Mouse (Mus musculus): ENCODE data around the gene Nln. TPM values are rescaled to one million over a fixed set of nuclear protein-coding genes. Genes with fewer than 3 reads are reported as not detected.

The Nln gene
- total RNA-seq, 2 experiments from 2014 or later, result 19.9 to 25.7 TPM

DNA sequence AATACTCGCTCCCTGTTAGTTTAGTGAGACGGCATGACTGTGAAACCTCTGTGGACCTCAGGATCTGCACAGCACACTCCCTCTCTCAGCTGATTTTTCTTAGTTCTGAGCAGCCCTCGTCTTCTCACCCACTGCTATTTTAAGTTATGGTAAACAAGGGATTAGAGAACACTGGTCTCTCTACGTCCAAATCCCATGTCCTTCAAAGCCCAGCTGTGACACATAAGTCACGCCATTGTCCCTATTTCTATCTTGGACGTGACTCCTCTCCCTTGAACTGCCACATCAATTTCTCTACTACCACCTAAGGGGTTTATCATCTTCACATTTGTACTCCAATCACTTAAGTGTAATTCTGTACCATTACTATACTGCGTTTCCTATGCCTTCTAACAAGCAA lies 13.5 kb downstream of the Nln start:
- DNase-seq, result no peak

DNA sequence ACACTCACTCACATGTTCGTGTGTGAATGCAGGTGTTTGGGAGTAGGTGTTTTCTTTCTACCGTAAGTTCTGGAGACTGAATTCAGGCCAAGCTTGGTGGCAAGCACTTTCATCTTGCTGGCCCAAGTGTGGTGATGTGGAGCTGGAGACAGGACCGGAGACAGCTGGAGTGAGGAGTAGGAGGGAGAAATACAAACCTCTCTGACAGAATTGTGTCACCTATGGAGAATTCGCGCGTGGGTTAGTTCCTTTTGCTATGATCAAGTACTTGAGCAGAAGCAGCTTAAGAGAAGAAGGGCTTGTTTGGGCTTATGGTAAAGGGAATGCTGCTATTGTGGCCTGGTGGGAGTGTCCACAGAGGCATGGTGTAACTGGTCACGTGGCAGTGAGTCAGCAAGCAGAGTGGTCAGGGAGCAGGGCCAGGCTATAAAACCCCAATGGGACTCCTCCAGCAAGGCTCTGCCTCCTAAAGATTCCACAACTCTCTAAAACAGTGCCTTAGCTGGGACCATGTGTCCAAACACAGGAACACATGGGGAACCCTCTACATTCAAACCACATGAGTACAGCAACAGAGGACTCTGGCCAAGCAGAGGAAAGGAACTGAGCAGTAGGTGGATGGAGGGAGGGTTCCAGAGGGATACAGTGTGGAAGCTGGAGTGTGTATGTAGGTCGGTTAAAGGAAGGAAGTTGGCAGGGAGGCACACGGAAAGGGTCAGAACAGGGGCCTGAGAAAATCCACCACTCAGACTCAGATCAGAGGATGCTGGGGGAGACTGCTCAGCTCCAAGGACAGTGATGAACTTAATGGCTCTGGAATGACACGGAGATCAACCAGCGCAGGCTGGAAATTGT lies 14.7 kb downstream of the Nln start:
- no peak for DNase-seq

DNA sequence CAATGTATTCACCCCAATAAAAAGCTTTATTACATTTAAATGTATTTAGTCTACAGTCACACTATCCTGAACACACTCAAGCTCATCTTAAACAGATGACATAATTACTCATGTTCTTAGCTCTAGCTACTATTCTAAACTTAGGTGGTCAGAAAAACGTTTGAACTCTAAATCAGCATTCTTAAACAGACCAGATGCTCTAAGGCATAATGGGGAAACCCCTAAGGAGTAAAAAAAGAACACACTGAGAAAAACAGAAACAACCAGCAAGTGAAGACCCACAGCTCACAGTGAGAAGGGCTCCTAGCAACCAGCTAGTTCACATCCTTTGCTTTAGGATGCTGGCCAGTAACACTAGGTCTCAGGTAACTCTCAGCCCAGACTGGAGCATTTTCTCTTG lies 17.7 kb downstream of the Nln start:
- no peak for DNase-seq

DNA sequence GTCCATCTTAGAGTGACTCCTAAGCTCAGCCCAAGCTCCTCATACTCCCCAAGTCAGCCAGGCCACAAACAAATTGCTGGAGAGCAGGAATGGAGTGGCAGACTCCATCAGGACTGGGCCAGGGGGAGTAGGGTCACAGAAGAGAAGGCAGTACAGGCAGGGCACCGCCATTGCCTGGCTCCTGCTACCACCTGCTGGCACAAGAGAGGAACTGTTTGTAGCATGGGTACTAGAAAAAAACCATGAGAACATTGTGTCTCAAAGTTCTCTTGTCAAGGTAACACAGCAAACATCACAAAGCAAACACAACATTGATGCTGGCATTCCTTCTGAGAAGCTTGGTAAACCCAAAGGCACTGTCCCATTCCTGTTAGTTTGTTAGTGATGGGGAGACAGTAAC lies 20.0 kb downstream of the Nln start:
- DNase-seq, result peak in 1 of 2 experiments; percentile 31

DNA sequence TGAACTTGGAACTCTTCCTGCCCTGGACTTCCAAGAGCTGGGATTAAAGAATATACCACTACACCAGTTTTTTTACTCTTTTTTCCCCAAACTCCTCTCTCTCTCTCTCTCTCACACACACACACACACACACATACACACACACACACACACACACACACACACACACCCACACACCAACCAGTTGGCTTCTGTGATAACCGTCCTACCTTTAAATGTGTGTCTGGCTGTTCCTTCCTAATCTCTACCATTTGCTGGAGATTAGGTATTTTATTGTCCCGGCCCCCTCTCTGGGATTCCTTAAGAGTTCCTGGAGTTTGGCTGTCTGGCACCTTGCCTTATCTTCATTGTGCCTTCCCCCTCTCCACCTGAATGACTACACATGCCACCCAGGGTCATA lies 24.8 kb downstream of the Nln start:
- DNase-seq, result no peak

GRCm38 (mm10) chr13:104082504-104082903 lies 26.9 kb downstream of the Nln start:
- DNase-seq, result no peak

- DNase-seq, result no peak
Observed at GRCm38 (mm10) chr13:104076993-104077392, 32.4 kb downstream of the Nln start.

DNA sequence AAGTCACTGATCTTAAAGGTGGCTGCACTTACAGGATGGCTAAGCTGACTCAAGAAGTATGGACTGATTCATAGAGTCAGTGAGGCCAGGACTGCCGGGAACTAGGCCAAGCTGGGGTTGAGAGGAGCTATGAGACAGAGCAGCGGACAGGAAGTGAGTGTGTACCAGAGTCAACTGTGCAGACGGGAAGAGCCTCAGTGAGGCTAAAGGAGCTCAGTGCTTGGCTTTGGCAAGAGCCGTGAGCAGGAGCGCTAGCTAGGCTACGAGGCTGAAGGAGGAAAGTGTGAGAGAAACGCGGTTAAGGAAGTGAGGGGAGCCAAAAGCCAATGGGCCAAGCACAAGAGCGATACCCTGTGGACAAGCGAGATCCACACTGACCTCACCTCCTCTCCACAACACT lies 34.7 kb downstream of the Nln start:
- no peak for DNase-seq

DNA sequence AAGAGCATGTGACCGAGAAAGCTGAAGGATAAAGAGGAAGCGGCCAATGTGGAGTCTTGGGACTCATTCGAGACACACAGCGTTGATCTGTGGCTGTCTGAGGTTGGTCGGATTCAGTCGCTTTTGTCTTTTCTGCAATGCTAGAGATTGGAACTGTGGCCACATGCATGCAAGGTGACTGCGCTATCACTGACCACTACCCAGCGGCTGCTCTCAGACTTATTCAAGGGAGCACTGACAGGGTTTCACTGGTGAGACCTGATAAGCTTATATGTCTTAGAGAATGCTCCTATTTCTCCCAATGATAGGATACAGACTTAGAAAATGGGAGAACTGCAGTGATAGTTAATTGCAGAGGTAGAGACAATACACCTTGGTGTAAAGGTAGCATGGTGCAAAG lies 35.2 kb downstream of the Nln start:
- DNase-seq, result no peak

- no peak for DNase-seq
Observed at GRCm38 (mm10) chr13:104072351-104072750, 37.1 kb downstream of the Nln start.

DNA sequence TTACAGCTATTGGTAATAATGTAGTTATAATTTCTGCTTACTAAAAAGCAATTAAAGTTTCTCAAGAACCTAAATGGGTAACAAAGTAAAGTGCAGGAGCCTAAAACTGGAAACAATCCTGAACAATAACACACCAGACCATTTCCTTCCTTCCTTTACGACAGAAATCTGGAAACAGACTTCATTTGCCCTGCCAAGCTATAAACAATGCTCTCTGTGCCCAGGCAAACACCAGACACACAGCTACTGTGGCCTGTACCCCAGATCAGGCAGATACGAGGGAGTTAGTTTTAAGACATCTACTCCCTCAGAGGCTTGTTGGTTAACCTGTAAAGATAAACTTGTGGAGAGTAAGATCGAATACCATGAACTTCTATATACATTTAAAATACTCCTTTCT lies 38.7 kb downstream of the Nln start:
- no peak for DNase-seq

GRCm38 (mm10) chr13:104069216-104069615 lies 40.2 kb downstream of the Nln start:
- DNase-seq, result no peak

- DNase-seq, result no peak
Observed at GRCm38 (mm10) chr13:104065649-104066347, 43.6 kb downstream of the Nln start.

DNA sequence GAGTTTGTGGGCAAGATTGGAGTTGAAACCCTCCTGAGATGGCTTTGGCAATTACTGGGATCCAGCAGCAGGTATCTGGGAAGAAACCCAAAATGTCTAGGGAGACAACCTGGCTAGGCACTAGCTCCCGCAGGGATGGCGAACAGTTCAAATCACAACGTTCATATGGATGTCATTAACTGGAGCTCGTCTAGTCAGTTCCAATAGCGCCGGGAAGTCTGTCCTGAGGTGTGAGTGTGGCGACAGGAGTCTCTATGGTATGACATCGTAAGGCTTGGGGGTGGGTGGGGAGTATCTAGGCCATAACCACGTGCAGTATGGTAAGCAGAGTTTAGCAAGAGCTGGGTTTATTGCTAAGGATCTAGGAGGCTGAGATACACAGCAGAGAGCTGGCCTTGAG lies 46.4 kb downstream of the Nln start:
- DNase-seq, result no peak

- DNase-seq, result no peak
Observed at GRCm38 (mm10) chr13:104061975-104062750, 47.3 kb downstream of the Nln start.

DNA sequence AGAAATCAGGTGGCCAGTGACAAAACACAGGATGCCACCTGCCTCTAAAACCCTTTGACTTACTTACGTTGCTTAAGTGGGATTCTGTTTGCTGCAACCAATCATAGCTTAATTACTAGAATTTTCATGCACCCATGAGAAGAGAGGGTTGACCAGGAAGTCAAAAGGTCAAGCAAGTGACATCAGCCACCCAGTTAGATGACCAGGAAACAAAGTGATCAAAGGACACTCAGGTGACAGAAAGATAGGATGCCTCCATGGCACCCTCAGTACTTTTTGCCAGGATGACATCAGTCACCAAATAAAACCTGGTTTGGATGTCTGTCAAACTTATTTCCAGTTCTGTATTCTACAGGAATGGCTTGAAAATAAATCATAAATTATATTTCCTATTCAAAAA lies 49.2 kb downstream of the Nln start:
- no peak for DNase-seq

DNA sequence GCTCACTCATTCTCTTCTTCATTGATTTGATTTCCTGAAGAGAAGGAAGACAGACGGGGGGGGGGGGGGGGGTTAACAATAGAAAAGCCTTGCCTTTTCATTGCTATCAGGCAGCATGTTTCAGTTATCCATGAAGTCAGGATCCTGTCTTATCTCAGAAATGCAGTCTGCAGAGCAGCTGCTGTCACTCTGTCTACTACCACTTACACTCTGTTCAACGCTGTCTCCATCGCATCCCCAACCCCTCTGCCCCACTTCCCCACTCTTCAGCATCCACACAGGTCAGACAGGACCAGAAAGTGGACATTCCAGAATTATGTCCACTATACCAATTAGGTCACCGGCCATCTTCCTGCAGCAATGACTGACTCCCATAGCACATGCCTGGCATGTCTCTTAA lies 49.9 kb downstream of the Nln start:
- no peak for DNase-seq

DNA sequence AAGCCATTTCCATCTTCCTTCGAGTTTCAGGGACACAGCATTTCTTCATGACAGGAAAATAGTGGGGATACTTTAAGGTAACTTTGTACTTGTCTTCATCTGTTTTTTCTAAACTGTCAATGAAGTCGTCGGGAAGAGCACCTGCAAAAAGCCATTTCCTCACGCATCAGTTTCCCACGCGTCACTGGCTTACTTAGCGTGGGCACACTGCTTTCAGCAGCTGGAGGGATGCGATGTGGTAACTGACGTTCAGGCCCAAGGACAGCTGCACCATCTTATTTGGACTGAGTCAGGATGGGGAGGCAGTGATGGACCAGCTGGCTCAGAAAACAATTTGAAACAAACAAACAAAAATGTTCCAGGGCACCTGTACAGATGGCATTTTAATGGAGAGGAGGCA lies 50.7 kb downstream of the Nln start:
- no peak for DNase-seq

DNA sequence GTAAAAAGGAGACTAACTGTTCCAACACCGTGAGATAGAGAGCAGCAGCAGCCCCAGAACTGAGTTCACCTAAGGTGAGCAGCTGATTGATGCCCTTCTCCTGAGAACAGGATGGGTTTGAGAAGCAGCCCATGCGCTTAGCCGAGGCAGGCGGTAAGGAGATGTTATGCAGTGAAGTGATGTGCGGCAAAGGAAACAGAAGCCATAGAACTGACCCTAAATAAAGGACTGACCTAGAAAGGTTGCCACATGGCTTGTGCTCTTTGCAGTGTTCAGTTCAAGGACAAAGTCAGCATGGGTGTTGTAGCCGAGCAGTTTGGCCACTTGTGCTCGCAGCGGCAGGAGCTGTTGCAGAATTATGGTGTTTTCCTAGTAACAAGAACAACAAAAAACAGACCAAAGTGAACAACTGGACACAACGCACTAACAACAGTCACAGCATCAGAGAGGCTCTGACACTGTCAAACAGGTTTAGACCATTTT lies 57.1 kb downstream of the Nln start:
- no peak for DNase-seq

DNA sequence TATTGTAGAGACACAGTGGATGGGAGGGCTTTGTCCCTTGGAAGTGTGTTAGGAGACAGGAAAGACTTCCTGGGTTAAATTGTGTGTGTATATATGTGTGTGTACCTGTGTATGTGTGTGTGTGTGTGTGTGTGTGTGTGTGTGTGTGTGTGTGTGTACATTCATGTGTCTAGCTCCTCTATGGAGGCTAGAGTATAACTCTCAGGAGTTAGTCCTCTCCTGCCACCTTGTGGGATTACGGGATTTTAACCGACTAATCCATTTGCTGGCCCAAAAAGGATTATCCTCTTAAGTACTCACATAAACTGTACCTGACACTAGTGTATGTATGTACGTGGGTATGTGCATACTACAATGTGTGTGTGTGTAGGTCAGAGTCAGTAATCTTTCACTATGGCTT lies 60.6 kb downstream of the Nln start:
- no peak for DNase-seq

DNA sequence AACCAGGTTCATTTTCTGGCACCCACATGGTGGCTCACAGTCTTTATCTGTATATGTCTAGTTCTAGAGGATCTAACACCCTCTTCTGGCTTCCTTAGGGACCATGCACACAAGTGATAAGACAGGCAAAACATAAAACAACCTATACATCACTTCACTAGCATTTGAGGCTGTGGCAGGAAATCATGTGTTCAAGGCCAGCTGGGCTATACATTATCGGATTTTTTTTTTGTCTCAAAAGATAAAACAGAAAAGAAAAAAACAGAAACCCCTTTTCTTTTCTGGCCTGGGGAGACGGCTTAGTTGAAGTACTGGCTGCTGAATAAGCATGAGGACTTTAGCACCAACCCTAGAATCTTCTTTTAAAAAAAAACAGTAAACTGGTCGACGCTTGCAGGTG lies 64.3 kb downstream of the Nln start:
- DNase-seq, result no peak

GRCm38 (mm10) chr13:104044332-104044731 lies 65.1 kb downstream of the Nln start:
- DNase-seq, result no peak

DNA sequence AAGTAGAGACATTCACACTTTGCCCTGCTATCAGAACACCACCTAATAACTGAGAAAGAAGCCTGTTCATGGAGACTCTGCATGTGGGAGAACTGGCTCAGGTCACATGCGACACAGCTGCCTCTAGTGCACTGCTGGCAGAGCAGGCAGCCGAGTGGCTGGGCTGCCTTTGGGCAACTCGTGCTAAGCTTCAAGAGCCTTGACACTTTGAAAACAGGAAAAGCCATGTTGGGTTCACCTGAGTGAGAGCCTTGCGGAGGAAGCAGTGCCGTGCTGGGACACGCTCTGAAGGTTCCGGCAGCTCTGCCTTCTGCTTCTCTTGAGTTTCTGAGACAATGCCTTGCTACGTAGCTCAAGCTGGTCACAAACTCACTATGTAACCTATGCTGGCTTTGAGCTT lies 66.7 kb downstream of the Nln start:
- no peak for DNase-seq
